Mouse (Mus musculus): ENCODE data around the gene B3galt1.

GRCm38 (mm10) chr2:67818014-67818413 is 252.3 kb downstream of the B3galt1 start:
- TF ChIP-seq TAL1 (IDR thresholded peaks at IDR 0.05; ENCODE audit: low read length) (no peak), GATA1 (IDR thresholded peaks at IDR 0.05; ENCODE audit: low read length) (no peak)
